Mouse (Mus musculus) bone marrow macrophage, adult 2 months (primary cell): ENCODE measurements around the gene Glud1.

ENCODE experiments used
- CTCF ChIP-seq: IDR thresholded peaks from 2 replicates; pipeline ENCODE4 v1.5.1; 2012; ENCODE audit warnings: low read depth, mild to moderate bottlenecking, low read length, moderate library complexity
- POLR2A ChIP-seq: IDR thresholded peaks from 2 replicates; pipeline ENCODE4 v1.6.1; 2012; ENCODE audit warnings: mild to moderate bottlenecking, low read depth, low read length, borderline replicate concordance

- TF ChIP-seq POLR2A (no peak), CTCF (no peak)
Measured at GRCm38 (mm10) chr14:34382921-34383704, 72.6 kb downstream of the Glud1 start.
